Mouse (Mus musculus): ENCODE results near the gene Tmem240.

GRCm38 (mm10) chr4:155774280-155774754 is 39.7 kb downstream of the Tmem240 start, which contains the start of gene Vwa1:
- no peak for TF ChIP-seq POLR2A (IDR thresholded peaks at IDR 0.05; ENCODE audit: borderline replicate concordance, low read depth, low read length)
- no peak for TF ChIP-seq CTCF (IDR thresholded peaks at IDR 0.05; ENCODE audit: low read depth, low read length)
